Mouse (Mus musculus): ENCODE measurements at regions not wholly inside any gene's neighbourhood (a gene's known extent, or its start where the extent isn't known, plus 50 kb on each side); places are given as distances from the start of the nearest gene placed in this dataset.

DNA sequence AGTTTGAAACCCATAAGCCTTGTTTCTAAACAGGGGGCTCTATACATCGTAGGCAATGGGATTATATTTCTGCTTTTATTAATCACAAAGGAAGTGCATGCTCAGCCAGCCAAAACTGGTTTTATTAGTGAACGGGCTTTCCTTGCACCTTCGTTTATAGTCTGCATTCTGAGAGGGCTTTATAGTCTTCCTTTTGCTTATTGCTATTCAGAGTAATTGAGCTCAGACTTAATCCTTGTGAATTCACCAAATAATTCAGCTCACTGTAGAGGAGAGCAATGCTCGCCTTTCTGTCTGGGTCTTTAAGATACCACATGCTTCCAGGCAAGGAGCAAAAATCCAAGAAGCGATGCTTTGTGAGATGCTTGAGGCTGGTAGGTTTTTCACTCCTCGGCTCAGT is 984.3 kb downstream of the Slc4a3 start:
- no peak overlapping the region for H3K27ac ChIP-seq (ENCODE audit: low read length)
- no peaks in the 10 kb centered on the region for H3K27me3 ChIP-seq (ENCODE audit: control insufficient read depth, insufficient read depth, low read depth, low read length)
- H3K36me3 ChIP-seq (ENCODE audit: control insufficient read depth, insufficient read depth, low read length), result no peaks in the 10 kb centered on the region
- no peak for ATAC-seq
- H3K9ac ChIP-seq (ENCODE audit: low read depth, low read length), result no peak overlapping the region
- H3K4me2 ChIP-seq (ENCODE audit: low read length), result no peak overlapping the region
- H3K4me3 ChIP-seq (ENCODE audit: low read depth, low read length), result no peak overlapping the region
- WGBS, result 61% methylated on average over 6 of the region's 6 CpGs
- H3K9me3 ChIP-seq (replicated peaks; ENCODE audit: control insufficient read depth, low read length, poor library complexity, severe bottlenecking), result no peaks in the 10 kb centered on the region
- H3K4me1 ChIP-seq (ENCODE audit: control insufficient read depth, insufficient read depth, low read length), result no peaks in the 10 kb centered on the region

DNA sequence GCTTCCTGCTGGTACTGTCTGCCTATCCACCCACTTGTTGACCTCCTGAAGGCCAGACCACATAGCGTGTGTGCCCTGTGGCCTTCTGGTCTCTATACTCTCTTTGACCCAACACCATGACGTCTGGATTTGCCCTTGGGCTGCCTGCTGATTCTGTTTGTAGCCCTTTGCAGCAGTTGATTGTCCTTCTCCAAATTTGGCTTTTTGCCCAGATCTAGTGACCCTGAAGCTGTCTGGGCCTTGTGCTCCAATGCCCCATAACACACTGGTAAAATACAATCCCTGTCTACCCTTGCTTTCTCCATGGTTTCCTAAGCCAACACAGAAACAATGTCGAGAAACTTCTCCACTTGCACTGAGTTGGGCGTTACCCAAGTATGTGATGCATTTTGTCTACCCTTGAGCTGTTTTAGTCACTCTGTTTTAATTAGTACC is 979.3 kb downstream of the Epha4 start:
- H3K4me2 ChIP-seq (ENCODE audit: low read length), result no peak overlapping the region
- no peaks in the 10 kb centered on the region for H3K27me3 ChIP-seq (ENCODE audit: control insufficient read depth, insufficient read depth, low read depth, low read length)
- WGBS, result 63% methylated on average over 4 of the region's 4 CpGs
- no peaks in the 10 kb centered on the region for H3K9me3 ChIP-seq (replicated peaks; ENCODE audit: control insufficient read depth, low read length, poor library complexity, severe bottlenecking)
- peaks cover 2% of the 10 kb centered on the region; the same call in 1 of the 2 replicates for H3K4me1 ChIP-seq (ENCODE audit: control insufficient read depth, insufficient read depth, low read length)
- no peak overlapping the region for H3K27ac ChIP-seq (ENCODE audit: low read length)
- no peak overlapping the region for H3K4me3 ChIP-seq (ENCODE audit: low read depth, low read length)
- no peak overlapping the region for H3K9ac ChIP-seq (ENCODE audit: low read depth, low read length)
- no peak for ATAC-seq
- H3K36me3 ChIP-seq (ENCODE audit: control insufficient read depth, insufficient read depth, low read length), result no peaks in the 10 kb centered on the region

DNA sequence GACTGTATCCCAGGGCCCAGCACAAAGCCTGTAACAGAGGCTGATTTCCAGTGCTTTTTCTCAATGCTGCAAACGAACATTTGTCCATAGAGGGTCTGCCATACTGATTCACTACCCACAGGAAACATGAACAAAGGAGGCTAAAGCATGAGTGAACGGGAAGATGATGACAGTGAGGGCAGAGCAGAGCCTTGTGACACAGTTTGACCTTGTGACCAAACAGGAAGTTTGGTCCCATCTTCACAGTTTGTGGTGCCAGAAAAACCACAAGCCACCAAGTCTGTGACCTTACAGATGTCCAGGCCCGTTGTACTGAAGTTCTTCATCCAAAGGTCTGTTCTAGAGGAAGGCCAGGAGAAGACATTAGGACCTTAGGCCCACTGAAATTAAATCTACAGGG is 974.4 kb downstream of the Epha4 start:
- Histone ChIP-seq H3K4me3 (ENCODE audit: low read depth, low read length) (no peak overlapping the region), H3K4me1 (ENCODE audit: control insufficient read depth, insufficient read depth, low read length) (peaks cover 2% of the 10 kb centered on the region; the same call in 1 of the 2 replicates), H3K27me3 (ENCODE audit: control insufficient read depth, insufficient read depth, low read depth, low read length) (no peaks in the 10 kb centered on the region), H3K9me3 (replicated peaks; ENCODE audit: control insufficient read depth, low read length, poor library complexity, severe bottlenecking) (no peaks in the 10 kb centered on the region), H3K27ac (ENCODE audit: low read length) (no peak overlapping the region), H3K36me3 (ENCODE audit: control insufficient read depth, insufficient read depth, low read length) (no peaks in the 10 kb centered on the region), H3K4me2 (ENCODE audit: low read length) (no peak overlapping the region), H3K9ac (ENCODE audit: low read depth, low read length) (no peak overlapping the region)
- 74% methylated on average over 3 of the region's 3 CpGs for WGBS
- no peak for ATAC-seq

- Histone ChIP-seq H3K4me3 (ENCODE audit: low read depth, low read length) (no peak overlapping the region), H3K9ac (ENCODE audit: low read depth, low read length) (no peak overlapping the region), H3K9me3 (replicated peaks; ENCODE audit: control insufficient read depth, low read length, poor library complexity, severe bottlenecking) (no peaks in the 10 kb centered on the region), H3K27me3 (ENCODE audit: control insufficient read depth, insufficient read depth, low read depth, low read length) (no peaks in the 10 kb centered on the region), H3K27ac (ENCODE audit: low read length) (no peak overlapping the region), H3K36me3 (ENCODE audit: control insufficient read depth, insufficient read depth, low read length) (no peaks in the 10 kb centered on the region), H3K4me2 (ENCODE audit: low read length) (no peak overlapping the region), H3K4me1 (ENCODE audit: control insufficient read depth, insufficient read depth, low read length) (no peaks in the 10 kb centered on the region)
- WGBS, result 78% methylated on average over 5 of the region's 5 CpGs
- ATAC-seq, result no peak
These were observed 964.0 kb downstream of the Epha4 start for GRCm38 (mm10) chr1:76550876-76551275.

DNA sequence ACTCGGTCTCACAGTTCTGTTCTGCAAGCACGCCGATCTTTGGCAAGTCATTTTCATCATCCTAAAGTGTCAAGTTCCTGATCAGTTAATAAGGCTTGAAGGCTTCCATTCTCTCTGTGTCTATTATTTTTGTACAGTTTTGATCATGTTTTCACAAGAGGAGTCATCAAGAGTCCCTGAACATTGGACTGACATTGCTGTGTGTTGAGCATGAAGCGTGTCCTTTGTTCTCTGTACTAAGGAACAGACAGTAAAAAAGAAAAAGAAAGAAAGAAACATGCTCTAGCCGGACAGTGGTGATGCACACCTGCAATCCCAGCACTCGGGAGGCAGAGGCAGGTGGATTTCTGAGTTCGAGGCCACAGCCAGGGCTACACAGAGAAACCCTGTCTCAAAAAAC is 955.4 kb downstream of the Epha4 start:
- no peak for ATAC-seq
- H3K27ac ChIP-seq (ENCODE audit: low read length), result no peak overlapping the region
- H3K36me3 ChIP-seq (ENCODE audit: control insufficient read depth, insufficient read depth, low read length), result no peaks in the 10 kb centered on the region
- no peak overlapping the region for H3K4me3 ChIP-seq (ENCODE audit: low read depth, low read length)
- no peaks in the 10 kb centered on the region for H3K9me3 ChIP-seq (replicated peaks; ENCODE audit: control insufficient read depth, low read length, poor library complexity, severe bottlenecking)
- H3K4me1 ChIP-seq (ENCODE audit: control insufficient read depth, insufficient read depth, low read length), result 0 out of 2 replicates have a peak, but pooled peaks cover 3% of the 10 kb centered on the region
- H3K4me2 ChIP-seq (ENCODE audit: low read length), result no peak overlapping the region
- no peak overlapping the region for H3K9ac ChIP-seq (ENCODE audit: low read depth, low read length)
- H3K27me3 ChIP-seq (ENCODE audit: control insufficient read depth, insufficient read depth, low read depth, low read length), result no peaks in the 10 kb centered on the region
- WGBS, result 84% methylated on average over 7 of the region's 7 CpGs

GRCm38 (mm10) chr1:76575487-76575886 is 939.4 kb downstream of the Epha4 start:
- 69% methylated on average over 5 of the region's 5 CpGs for WGBS
- H3K4me3 ChIP-seq (ENCODE audit: low read depth, low read length), result no peak overlapping the region
- H3K9ac ChIP-seq (ENCODE audit: low read depth, low read length), result no peak overlapping the region
- no peak overlapping the region for H3K27ac ChIP-seq (ENCODE audit: low read length)
- no peaks in the 10 kb centered on the region for H3K9me3 ChIP-seq (replicated peaks; ENCODE audit: control insufficient read depth, low read length, poor library complexity, severe bottlenecking)
- no peak overlapping the region for H3K4me2 ChIP-seq (ENCODE audit: low read length)
- ATAC-seq, result no peak
- no peaks in the 10 kb centered on the region for H3K27me3 ChIP-seq (ENCODE audit: control insufficient read depth, insufficient read depth, low read depth, low read length)
- H3K36me3 ChIP-seq (ENCODE audit: control insufficient read depth, insufficient read depth, low read length), result no peaks in the 10 kb centered on the region
- H3K4me1 ChIP-seq (ENCODE audit: control insufficient read depth, insufficient read depth, low read length), result no peaks in the 10 kb centered on the region

DNA sequence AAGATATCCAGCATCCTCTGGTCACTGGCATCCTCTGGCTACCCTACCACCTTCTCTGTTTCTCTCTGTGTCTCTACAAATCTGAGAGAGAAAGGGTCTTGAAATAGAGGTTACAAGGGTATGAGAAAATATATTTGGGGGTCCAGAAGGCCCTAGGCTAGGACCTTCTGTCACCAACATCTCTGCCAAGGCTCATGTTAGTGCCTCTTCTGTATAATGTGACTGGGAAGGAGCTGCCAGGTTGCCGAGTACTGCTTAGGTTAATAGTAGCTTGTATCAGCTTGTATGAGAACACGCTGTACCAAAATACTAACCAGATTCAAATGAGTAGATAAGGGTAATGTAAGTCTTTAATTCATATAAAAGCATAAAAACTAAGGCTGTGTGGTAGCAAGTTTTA is 929.0 kb downstream of the Epha4 start:
- Histone ChIP-seq H3K27ac (ENCODE audit: low read length) (no peak overlapping the region), H3K36me3 (ENCODE audit: control insufficient read depth, insufficient read depth, low read length) (no peaks in the 10 kb centered on the region), H3K9me3 (replicated peaks; ENCODE audit: control insufficient read depth, low read length, poor library complexity, severe bottlenecking) (no peaks in the 10 kb centered on the region), H3K4me2 (ENCODE audit: low read length) (no peak overlapping the region), H3K9ac (ENCODE audit: low read depth, low read length) (no peak overlapping the region), H3K4me1 (ENCODE audit: control insufficient read depth, insufficient read depth, low read length) (no peaks in the 10 kb centered on the region), H3K27me3 (ENCODE audit: control insufficient read depth, insufficient read depth, low read depth, low read length) (no peaks in the 10 kb centered on the region), H3K4me3 (ENCODE audit: low read depth, low read length) (no peak overlapping the region)
- 98% methylated on average over 2 of the region's 2 CpGs for WGBS
- no peak for ATAC-seq

GRCm38 (mm10) chr1:76625831-76626230 is 889.1 kb downstream of the Epha4 start:
- H3K4me2 ChIP-seq (ENCODE audit: low read length), result no peak overlapping the region
- no peak overlapping the region for H3K4me3 ChIP-seq (ENCODE audit: low read depth, low read length)
- 35% methylated on average over 3 of the region's 3 CpGs for WGBS
- H3K4me1 ChIP-seq (ENCODE audit: control insufficient read depth, insufficient read depth, low read length), result no peaks in the 10 kb centered on the region
- H3K36me3 ChIP-seq (ENCODE audit: control insufficient read depth, insufficient read depth, low read length), result no peaks in the 10 kb centered on the region
- H3K27ac ChIP-seq (ENCODE audit: low read length), result no peak overlapping the region
- no peaks in the 10 kb centered on the region for H3K27me3 ChIP-seq (ENCODE audit: control insufficient read depth, insufficient read depth, low read depth, low read length)
- no peak overlapping the region for H3K9ac ChIP-seq (ENCODE audit: low read depth, low read length)
- no peaks in the 10 kb centered on the region for H3K9me3 ChIP-seq (replicated peaks; ENCODE audit: control insufficient read depth, low read length, poor library complexity, severe bottlenecking)
- no peak for ATAC-seq

DNA sequence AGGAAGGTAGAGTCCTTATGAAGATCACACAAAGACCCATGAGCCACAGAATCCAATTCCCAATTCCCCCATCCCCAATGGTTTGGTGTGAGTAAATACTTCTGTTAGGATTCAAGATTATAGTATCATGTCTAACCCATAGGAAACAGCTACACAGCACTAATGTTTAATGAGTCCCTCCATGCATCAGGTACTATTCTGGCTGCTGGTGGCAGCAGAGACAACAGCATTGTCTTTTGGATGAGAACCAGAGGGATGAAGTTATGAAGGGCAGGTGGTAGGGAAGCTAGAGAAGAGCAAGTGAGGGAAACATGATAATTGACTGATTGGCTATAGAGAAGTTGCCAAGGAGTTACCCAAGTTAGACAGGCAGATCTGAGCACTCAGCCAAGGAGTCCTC is 885.0 kb downstream of the Epha4 start:
- no peak overlapping the region for H3K9ac ChIP-seq (ENCODE audit: low read depth, low read length)
- no peak overlapping the region for H3K4me2 ChIP-seq (ENCODE audit: low read length)
- H3K36me3 ChIP-seq (ENCODE audit: control insufficient read depth, insufficient read depth, low read length), result no peaks in the 10 kb centered on the region
- ATAC-seq, result no peak
- no peaks in the 10 kb centered on the region for H3K9me3 ChIP-seq (replicated peaks; ENCODE audit: control insufficient read depth, low read length, poor library complexity, severe bottlenecking)
- H3K27ac ChIP-seq (ENCODE audit: low read length), result no peak overlapping the region
- H3K4me3 ChIP-seq (ENCODE audit: low read depth, low read length), result no peak overlapping the region
- no peaks in the 10 kb centered on the region for H3K4me1 ChIP-seq (ENCODE audit: control insufficient read depth, insufficient read depth, low read length)
- no peaks in the 10 kb centered on the region for H3K27me3 ChIP-seq (ENCODE audit: control insufficient read depth, insufficient read depth, low read depth, low read length)

DNA sequence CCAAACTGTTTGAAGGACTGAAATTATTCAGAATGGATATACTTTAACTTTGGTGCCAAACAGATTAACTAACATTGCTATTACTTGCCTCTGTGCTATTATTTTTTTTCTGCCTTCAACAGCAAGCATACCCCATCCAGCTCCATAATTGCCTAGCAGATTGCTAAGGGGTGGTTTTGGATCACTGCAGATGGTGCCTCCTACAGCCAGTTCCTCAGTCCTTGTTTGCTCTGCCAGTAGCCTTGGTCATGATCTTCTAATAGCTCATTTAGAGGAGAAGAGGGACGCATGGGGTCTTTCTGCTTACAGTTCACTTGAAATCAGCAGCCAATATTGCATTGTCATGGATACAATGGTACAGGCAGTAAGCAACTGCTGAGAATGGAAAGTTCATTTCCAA is 880.8 kb downstream of the Epha4 start:
- Histone ChIP-seq H3K9ac (ENCODE audit: low read depth, low read length) (no peak overlapping the region), H3K4me1 (ENCODE audit: control insufficient read depth, insufficient read depth, low read length) (no peaks in the 10 kb centered on the region), H3K4me2 (ENCODE audit: low read length) (no peak overlapping the region), H3K9me3 (replicated peaks; ENCODE audit: control insufficient read depth, low read length, poor library complexity, severe bottlenecking) (no peaks in the 10 kb centered on the region), H3K36me3 (ENCODE audit: control insufficient read depth, insufficient read depth, low read length) (no peaks in the 10 kb centered on the region), H3K27ac (ENCODE audit: low read length) (no peak overlapping the region), H3K4me3 (ENCODE audit: low read depth, low read length) (no peak overlapping the region), H3K27me3 (ENCODE audit: control insufficient read depth, insufficient read depth, low read depth, low read length) (no peaks in the 10 kb centered on the region)
- ATAC-seq, result no peak
- WGBS, result 88% methylated on average over 1 of the region's 1 CpGs
